ENCODE assay signal across 11 mouse cellular contexts in genomic region chrX:152146691-152147090, GRCm38 (mm10). TPM values are rescaled to one million over a fixed set of nuclear protein-coding genes. Genes with fewer than 3 reads are reported as not detected.
DNase-seq lines count a peak whose midpoint lies in the region; ATAC-seq lines count a peak whose summit lies in the region.
"Had no signal": no experiment of that assay in that cellular context is flagged by ENCODE, and none has a peak within 500 bp of the region (broad histone marks: within the 10 kb centered on the region; RNA-seq: fewer than 3 reads in every experiment).

No protein-coding gene starts in this region.

- H3K27me3 ChIP-seq in hindbrain, embryonic 15.5 days, result peaks cover 60% of the 10 kb centered on the region
- H3K27me3 ChIP-seq in hindbrain, embryonic 11.5 days (ENCODE audit: control insufficient read depth, insufficient read depth, low read length), result peaks cover 49% of the 10 kb centered on the region
- peaks cover 28% of the 10 kb centered on the region for H3K27me3 ChIP-seq in hindbrain, embryonic 16.5 days (replicated peaks; ENCODE audit: control insufficient read depth, insufficient read depth, low read length)

- no peak for ATAC-seq in hindbrain, embryonic 15.5 days (ENCODE audit: low FRiP score, low read depth)
- ATAC-seq in hindbrain, embryonic 11.5 days (ENCODE audit: low FRiP score), result no peak
- no peak for ATAC-seq in hindbrain, embryonic 16.5 days
- ATAC-seq in megakaryocyte, adult 5-6 weeks (ENCODE audit: poor library complexity, severe bottlenecking), result no peak
- no peak for ATAC-seq in granulocyte monocyte progenitor cell, adult 5-6 weeks (replicated peaks; ENCODE audit: poor library complexity, severe bottlenecking)

- DNase-seq in cerebellum, adult 8-10 months, result peak; percentile 38
- DNase-seq in cerebellum, adult 9-10 months, result no peak
- no peak for DNase-seq in hindbrain, embryonic 11.5 days (ENCODE audit: low spot score)
- peak; percentile 57 for DNase-seq in brain, adult 2 months (ENCODE audit: low read depth, low spot score)

- peaks cover 27% of the 10 kb centered on the region for H3K4me1 ChIP-seq in hindbrain, embryonic 15.5 days (replicated peaks)
- no peaks in the 10 kb centered on the region for H3K4me1 ChIP-seq in hindbrain, embryonic 11.5 days (replicated peaks; ENCODE audit: control insufficient read depth, insufficient read depth, low read length)
- peaks cover 14% of the 10 kb centered on the region; the same call in 1 of the 2 replicates for H3K4me1 ChIP-seq in hindbrain, embryonic 16.5 days (ENCODE audit: control insufficient read depth, insufficient read depth, low read depth, low read length)
- H3K4me1 ChIP-seq: intestine, embryonic 15.5 days; liver, embryonic 13.5 days had no signal

- H3K27ac ChIP-seq in hindbrain, embryonic 15.5 days (replicated peaks), result no peak overlapping the region
- no peak overlapping the region for H3K27ac ChIP-seq in hindbrain, embryonic 11.5 days (ENCODE audit: low read depth, low read length)
- H3K27ac ChIP-seq in hindbrain, embryonic 16.5 days (ENCODE audit: low read depth, low read length), result no peak overlapping the region
- H3K27ac ChIP-seq: heart, embryonic 15.5 days; intestine, embryonic 15.5 days; liver, embryonic 13.5 days had no signal

- peak overlapping the region; percentile 71 for H3K4me2 ChIP-seq in hindbrain, embryonic 15.5 days
- H3K4me2 ChIP-seq in hindbrain, embryonic 11.5 days (replicated peaks; ENCODE audit: low read depth, low read length), result no peak overlapping the region
- peak overlapping the region; percentile 54 for H3K4me2 ChIP-seq in hindbrain, embryonic 16.5 days (ENCODE audit: low read length)
- H3K4me2 ChIP-seq: liver, embryonic 13.5 days had no signal

- H3K4me3 ChIP-seq in hindbrain, embryonic 15.5 days, result peak overlapping the region; percentile 66; the same call in 1 of the 2 replicates
- no peak overlapping the region for H3K4me3 ChIP-seq in hindbrain, embryonic 11.5 days (ENCODE audit: low read depth, low read length)
- peak overlapping the region; percentile 66 for H3K4me3 ChIP-seq in hindbrain, embryonic 16.5 days (ENCODE audit: low read length)
- H3K4me3 ChIP-seq: intestine, embryonic 15.5 days; liver, embryonic 13.5 days had no signal

- H3K9ac ChIP-seq in hindbrain, embryonic 15.5 days, result no peak overlapping the region
- H3K9ac ChIP-seq in hindbrain, embryonic 11.5 days (ENCODE audit: low read depth, low read length), result no peak overlapping the region
- no peak overlapping the region for H3K9ac ChIP-seq in hindbrain, embryonic 16.5 days (ENCODE audit: low read depth, low read length)
- H3K9ac ChIP-seq: heart, embryonic 15.5 days; intestine, embryonic 15.5 days; liver, embryonic 13.5 days had no signal

- 85% methylated on average over 2 of the region's 2 CpGs for WGBS in hindbrain, embryonic 15.5 days
- WGBS in hindbrain, embryonic 11.5 days, result 84% methylated on average over 2 of the region's 2 CpGs
- WGBS in hindbrain, embryonic 16.5 days, result 69% methylated on average over 2 of the region's 2 CpGs

- H3K9me3 ChIP-seq in hindbrain, embryonic 15.5 days, result no peaks in the 10 kb centered on the region
- H3K9me3 ChIP-seq in hindbrain, embryonic 11.5 days (ENCODE audit: control insufficient read depth, low read length), result no peaks in the 10 kb centered on the region
- H3K9me3 ChIP-seq in hindbrain, embryonic 16.5 days (ENCODE audit: control insufficient read depth, low read length), result no peaks in the 10 kb centered on the region
- H3K9me3 ChIP-seq: heart, embryonic 15.5 days; intestine, embryonic 15.5 days; liver, embryonic 13.5 days had no signal

- no peaks in the 10 kb centered on the region for H3K36me3 ChIP-seq in hindbrain, embryonic 15.5 days
- no peaks in the 10 kb centered on the region for H3K36me3 ChIP-seq in hindbrain, embryonic 11.5 days (ENCODE audit: control insufficient read depth, insufficient read depth, low read length)
- no peaks in the 10 kb centered on the region for H3K36me3 ChIP-seq in hindbrain, embryonic 16.5 days (ENCODE audit: control insufficient read depth, insufficient read depth, low read length)
- H3K36me3 ChIP-seq: heart, embryonic 15.5 days; intestine, embryonic 15.5 days; liver, embryonic 13.5 days had no signal

RNA-seq across cellular contexts. Expression of gene Iqsec2, which starts 2.6 kb away (rescaled TPM):
- polyA plus RNA-seq in hindbrain, embryonic 15.5 days (2015; fragmentation: Nextera tagmentation; extraction: Ambion mirVana), result 6.9 and 8.7 TPM in 2 replicates
- 1.9 and 2.0 TPM in 2 replicates for polyA plus RNA-seq in hindbrain, embryonic 11.5 days (2014; fragmentation: Nextera tagmentation; extraction: Ambion mirVana)
- polyA plus RNA-seq in hindbrain, embryonic 16.5 days (2015; fragmentation: Nextera tagmentation; extraction: Ambion mirVana), result 6.8 and 8.6 TPM in 2 replicates
- total RNA-seq in megakaryocyte, adult 5-6 weeks (2015), result 9.0 and 10.5 TPM in 2 replicates
- total RNA-seq in megakaryocyte, adult 5-6 weeks (2017), result 5.1 and 8.7 TPM in 2 replicates
- total RNA-seq in granulocyte monocyte progenitor cell, adult 5-6 weeks (2014; fragmentation: Nextera tagmentation), result 7.4 and 10.5 TPM in 2 replicates
- 0.60 and 5.3 TPM in 2 replicates for total RNA-seq in granulocyte monocyte progenitor cell, adult 5-6 weeks (2017)

Comparison
In these comparisons a context has a peak if more than half of its experiments do, and no peak if none do; other contexts are left out.
1. DNase-seq: peak in cerebellum, adult 8-10 months (single experiment) and brain, adult 2 months (single experiment); none in cerebellum, adult 9-10 months (single experiment) and hindbrain, embryonic 11.5 days (single experiment).